Comparison of ENCODE assay signal across 16 mouse cellular contexts in genomic region chr4:46688213-46688832, GRCm38 (mm10).
"Had no signal": no experiment of that assay in that cellular context is flagged by ENCODE, and none has a peak within 500 bp of the region (broad histone marks: within the 10 kb centered on the region; RNA-seq: fewer than 3 reads in every experiment).

No protein-coding gene starts in this region.

- H3K27ac ChIP-seq: midbrain, embryonic 10.5 days; midbrain, embryonic 12.5 days; neural tube, embryonic 13.5 days; neural tube, embryonic 15.5 days had no signal

- H3K9me3 ChIP-seq: midbrain, embryonic 12.5 days; neural tube, embryonic 13.5 days; neural tube, embryonic 15.5 days had no signal

- H3K4me1 ChIP-seq: midbrain, embryonic 12.5 days had no signal

- DNase-seq: lung, adult 18-20 months; lung, embryonic 14.5 days; lung, postnatal 10 days; lung, postnatal 4 days; midbrain, embryonic 14.5 days; right cerebral cortex, adult 18-20 months; right cerebral cortex, postnatal 25 days; right cerebral cortex, postnatal 4 days; spleen, adult 18-20 months; thymus, adult 18-20 months; thymus, postnatal 14 days had no signal

- H3K4me3 ChIP-seq: midbrain, embryonic 10.5 days; midbrain, embryonic 12.5 days; myocyte; neural tube, embryonic 13.5 days; neural tube, embryonic 15.5 days had no signal

- H3K36me3 ChIP-seq: midbrain, embryonic 10.5 days; midbrain, embryonic 12.5 days; neural tube, embryonic 13.5 days had no signal

- H3K4me2 ChIP-seq: lung, embryonic 14.5 days; midbrain, embryonic 12.5 days; neural tube, embryonic 13.5 days; neural tube, embryonic 15.5 days had no signal

- H3K9ac ChIP-seq: lung, embryonic 14.5 days; midbrain, embryonic 12.5 days; neural tube, embryonic 13.5 days; neural tube, embryonic 15.5 days had no signal

- H3K27me3 ChIP-seq: midbrain, embryonic 12.5 days; neural tube, embryonic 13.5 days had no signal
